Mouse (Mus musculus): Measurements from ENCODE around the gene Msh5.

GRCm38 (mm10) chr17:35049561-35050016, 3.0 kb upstream of the Msh5 start, which contains the start of gene Clic1:
- TF ChIP-seq CTCF (IDR thresholded peaks at IDR 0.05) (peak; percentile 52), EP300 (IDR thresholded peaks at IDR 0.05) (no peak)

Measured in lung, postnatal 0 days (tissue).